Mouse (Mus musculus) lung, embryonic 15.5 days (tissue): ENCODE measurements around the gene Med27. TPM values are rescaled to one million over a fixed set of nuclear protein-coding genes. Genes with fewer than 3 reads are reported as not detected.

Experiments
- ATAC-seq: fragments of 200-750 bp; cut with Nextera tagmentation; 2 replicates; pipeline ENCODE4 v1.8.0; 2017; ENCODE audit warnings: moderate number of reproducible peaks, borderline replicate concordance; ENCODE audit not compliant: low FRiP score, low TSS enrichment; ENCODE audit errors: extremely low read depth
- H3K27ac ChIP-seq: fragments of 300-500 bp; sonication (generic); 2 replicates; pipeline ENCODE4 v1.5.1; 2015; ENCODE audit warnings: moderate library complexity, mild to moderate bottlenecking, inconsistent platforms
- H3K27me3 ChIP-seq: fragments of 300-500 bp; sonication (generic); 2 replicates; pipeline ENCODE4 v1.6.1; 2015; ENCODE audit warnings: inconsistent platforms
- H3K36me3 ChIP-seq: fragments of 300-500 bp; sonication (generic); 2 replicates; pipeline ENCODE4 v1.6.1; 2015; ENCODE audit warnings: inconsistent platforms
- H3K4me1 ChIP-seq: fragments of 300-500 bp; sonication (generic); 2 replicates; pipeline ENCODE4 v1.6.1; 2015; ENCODE audit warnings: inconsistent platforms
- H3K4me2 ChIP-seq: fragments of 300-500 bp; sonication (generic); 2 replicates; pipeline ENCODE4 v1.6.1; 2015; ENCODE audit warnings: inconsistent platforms, mild to moderate bottlenecking, moderate library complexity
- H3K4me3 ChIP-seq: fragments of 300-500 bp; sonication (generic); 2 replicates; pipeline ENCODE4 v1.5.1; 2015; ENCODE audit warnings: mild to moderate bottlenecking, inconsistent platforms
- H3K9ac ChIP-seq: fragments of 300-500 bp; sonication (generic); 2 replicates; pipeline ENCODE4 v1.6.1; 2015; ENCODE audit warnings: inconsistent platforms
- H3K9me3 ChIP-seq: fragments of 300-500 bp; sonication (generic); 2 replicates; pipeline ENCODE4 v1.6.1; 2016; ENCODE audit warnings: inconsistent platforms
- WGBS: fragments of 180-500 bp; shearing (Covaris S2); methylation state at CpG from one replicate; pipeline ENCODE4 v1.1.7; 2015; 5-methylcytosine and 5-hydroxymethylcytosine counted together
- microRNA-seq: library from miRNA; unstranded; fragments of <30 nt; microRNA quantifications from one replicate; pipeline ENCODE4, GENCODE M21; 2016
- polyA plus RNA-seq: library from polyadenylated mRNA; unstranded; fragments of >200 nt; fragmentation: Nextera tagmentation; extraction: Ambion mirVana; gene quantifications from 2 replicates; pipeline ENCODE4 v1.2.1, GENCODE M21; 2015

The Med27 gene
- polyA plus RNA-seq, 1 experiment from 2014 or later: 49.5 TPM

GRCm38 (mm10) chr2:29559955-29560354 lies 213.3 kb downstream of the Med27 start:
- no peak overlapping the region for H3K9ac ChIP-seq
- no peaks in the 10 kb centered on the region for H3K27me3 ChIP-seq
- WGBS: 65% methylated on average over 3 of the region's 3 CpGs
- H3K4me3 ChIP-seq: no peak overlapping the region
- H3K27ac ChIP-seq: no peak overlapping the region
- no peaks in the 10 kb centered on the region for H3K36me3 ChIP-seq
- peaks cover 7% of the 10 kb centered on the region; the same call in 1 of the 2 replicates for H3K4me1 ChIP-seq
- no peak overlapping the region for H3K4me2 ChIP-seq
- ATAC-seq: no peak
- H3K9me3 ChIP-seq: no peaks in the 10 kb centered on the region

GRCm38 (mm10) chr2:29561468-29561867 lies 214.8 kb downstream of the Med27 start:
- H3K4me2 ChIP-seq: no peak overlapping the region
- no peaks in the 10 kb centered on the region for H3K9me3 ChIP-seq
- no peak for ATAC-seq
- 70% methylated on average over 4 of the region's 4 CpGs for WGBS
- no peak overlapping the region for H3K9ac ChIP-seq
- peaks cover 7% of the 10 kb centered on the region; the same call in 1 of the 2 replicates for H3K4me1 ChIP-seq
- no peaks in the 10 kb centered on the region for H3K36me3 ChIP-seq
- H3K27me3 ChIP-seq: no peaks in the 10 kb centered on the region
- H3K27ac ChIP-seq: no peak overlapping the region
- no peak overlapping the region for H3K4me3 ChIP-seq

- no peak overlapping the region for H3K27ac ChIP-seq
- no peak overlapping the region for H3K4me2 ChIP-seq
- no peaks in the 10 kb centered on the region for H3K27me3 ChIP-seq
- no peak overlapping the region for H3K4me3 ChIP-seq
- no peaks in the 10 kb centered on the region for H3K36me3 ChIP-seq
- H3K4me1 ChIP-seq: peaks cover 7% of the 10 kb centered on the region; the same call in 1 of the 2 replicates
- H3K9me3 ChIP-seq: no peaks in the 10 kb centered on the region
- no peak for ATAC-seq
- no peak overlapping the region for H3K9ac ChIP-seq
- WGBS: 40% methylated on average over 7 of the region's 7 CpGs
These were observed 217.4 kb downstream of the Med27 start for GRCm38 (mm10) chr2:29563986-29564385.

GRCm38 (mm10) chr2:29565570-29566433 lies 219.2 kb downstream of the Med27 start:
- ATAC-seq: no peak
- Histone ChIP-seq H3K36me3 (no peaks in the 10 kb centered on the region), H3K4me1 (peaks cover 7% of the 10 kb centered on the region; the same call in 1 of the 2 replicates), H3K27me3 (no peaks in the 10 kb centered on the region), H3K4me2 (no peak overlapping the region), H3K27ac (no peak overlapping the region), H3K4me3 (no peak overlapping the region), H3K9me3 (no peaks in the 10 kb centered on the region), H3K9ac (no peak overlapping the region)
- WGBS: 7% methylated on average over 17 of the region's 17 CpGs

- Histone ChIP-seq H3K9me3 (no peaks in the 10 kb centered on the region), H3K9ac (no peak overlapping the region), H3K27ac (no peak overlapping the region), H3K27me3 (no peaks in the 10 kb centered on the region), H3K4me1 (no peaks in the 10 kb centered on the region), H3K36me3 (no peaks in the 10 kb centered on the region), H3K4me3 (no peak overlapping the region), H3K4me2 (no peak overlapping the region)
- 53% methylated on average over 9 of the region's 9 CpGs for WGBS
- ATAC-seq: no peak
These were observed 225.5 kb downstream of the Med27 start for GRCm38 (mm10) chr2:29571921-29572700.

- WGBS: 63% methylated on average over 5 of the region's 5 CpGs
- Histone ChIP-seq H3K4me2 (no peak overlapping the region), H3K9ac (no peak overlapping the region), H3K4me3 (no peak overlapping the region), H3K27ac (no peak overlapping the region), H3K36me3 (no peaks in the 10 kb centered on the region), H3K27me3 (no peaks in the 10 kb centered on the region), H3K9me3 (no peaks in the 10 kb centered on the region), H3K4me1 (no peaks in the 10 kb centered on the region)
- no peak for ATAC-seq
These were observed 226.3 kb downstream of the Med27 start for GRCm38 (mm10) chr2:29572811-29573427.

- Histone ChIP-seq H3K9ac (no peak overlapping the region), H3K36me3 (no peaks in the 10 kb centered on the region), H3K4me2 (no peak overlapping the region), H3K27ac (no peak overlapping the region), H3K27me3 (no peaks in the 10 kb centered on the region), H3K9me3 (no peaks in the 10 kb centered on the region), H3K4me3 (no peak overlapping the region), H3K4me1 (no peaks in the 10 kb centered on the region)
- no peak for ATAC-seq
- 5% methylated on average over 5 of the region's 5 CpGs for WGBS
These were observed 227.0 kb downstream of the Med27 start for GRCm38 (mm10) chr2:29573591-29573990.

- Histone ChIP-seq H3K4me1 (no peaks in the 10 kb centered on the region), H3K9me3 (no peaks in the 10 kb centered on the region), H3K9ac (no peak overlapping the region), H3K27me3 (no peaks in the 10 kb centered on the region), H3K4me2 (no peak overlapping the region), H3K36me3 (no peaks in the 10 kb centered on the region), H3K27ac (no peak overlapping the region), H3K4me3 (no peak overlapping the region)
- no peak for ATAC-seq
- WGBS: 40% methylated on average over 11 of the region's 11 CpGs
These were observed 227.6 kb downstream of the Med27 start for GRCm38 (mm10) chr2:29574187-29574586.

Small RNA genes within 50 kb of the gene (microRNA-seq; reads per million reads assigned to microRNA genes)
- not detected for gene Mir133c

Other genes starting within 250 kb of the Med27 start
- 11.2 and 13.6 TPM in 2 replicates for gene Setx, start 222.6 kb upstream of the Med27 start, polyA plus RNA-seq
- 0.46 and 0.69 TPM in 2 replicates for gene Ntng2, start 93.8 kb upstream of the Med27 start, polyA plus RNA-seq